Mouse (Mus musculus) hindbrain, postnatal 0 days (tissue): Measurements from ENCODE around the gene Skap1. TPM values are rescaled to one million over a fixed set of nuclear protein-coding genes. Genes with fewer than 3 reads are reported as not detected.
"Not testable (repeated sequence)": the region's sequence is repeated elsewhere in the genome, so short reads cannot be mapped to it uniquely, and the experiment has no call there.

Source experiments
- ATAC-seq: fragments of 200-750 bp; cut with Nextera tagmentation; 2 replicates; pipeline ENCODE4 v1.8.0; 2017; ENCODE audit warnings: mild to moderate bottlenecking, moderate TSS enrichment, moderate library complexity
- DNase-seq: peaks from one replicate; pipeline ENCODE4 v3.0.0-alpha.2; 2015; ENCODE audit warnings: low spot score
- H3K27ac ChIP-seq: fragments of 300-500 bp; sonication (generic); 2 replicates; pipeline ENCODE4 v1.5.1; 2014; ENCODE audit warnings: mild to moderate bottlenecking
- H3K27me3 ChIP-seq: fragments of 300-500 bp; sonication (generic); 2 replicates; pipeline ENCODE4 v1.6.1; 2014; ENCODE audit warnings: low read length, mixed read lengths; ENCODE audit not compliant: insufficient read depth
- H3K36me3 ChIP-seq: fragments of 300-500 bp; sonication (generic); 2 replicates; pipeline ENCODE4 v1.6.1; 2014; ENCODE audit warnings: low read length, mixed read lengths; ENCODE audit not compliant: insufficient read depth
- H3K4me1 ChIP-seq: fragments of 300-500 bp; sonication (generic); 2 replicates; pipeline ENCODE4 v1.6.1; 2014; ENCODE audit warnings: antibody characterized with exemption, low read length, mixed read lengths; ENCODE audit not compliant: insufficient read depth
- H3K4me2 ChIP-seq: fragments of 300-500 bp; sonication (generic); 2 replicates; pipeline ENCODE4 v1.6.1; 2014; ENCODE audit warnings: low read depth, mild to moderate bottlenecking, low read length, moderate library complexity, mixed read lengths
- H3K4me3 ChIP-seq: fragments of 300-500 bp; sonication (generic); 2 replicates; pipeline ENCODE4 v1.5.1; 2014; ENCODE audit warnings: low read length
- H3K9ac ChIP-seq: fragments of 300-500 bp; sonication (generic); replicated peaks from 2 replicates; pipeline ENCODE4 v1.6.1; 2014; ENCODE audit warnings: mild to moderate bottlenecking, low read length, moderate library complexity, mixed read lengths
- H3K9me3 ChIP-seq: fragments of 300-500 bp; sonication (generic); 2 replicates; pipeline ENCODE4 v1.6.1; 2016; ENCODE audit warnings: low read length, mixed read lengths
- CTCF ChIP-seq: IDR thresholded peaks from 2 replicates; pipeline ENCODE4 v1.5.1; 2016; ENCODE audit warnings: antibody characterized with exemption, control low read depth, low read depth
- WGBS: fragments of 180-500 bp; shearing (Covaris S2); extraction: QIAGEN DNeasy Blood & Tissue Kit; methylation state at CpG from one replicate; pipeline ENCODE4 v1.1.7; 2014; 5-methylcytosine and 5-hydroxymethylcytosine counted together
- polyA plus RNA-seq: library from polyadenylated mRNA; unstranded; fragments of >200 nt; fragmentation: Nextera tagmentation; extraction: Ambion mirVana; gene quantifications from 2 replicates; pipeline ENCODE4 v1.2.1, GENCODE M21; 2015
- total RNA-seq: library from RNA; depleted of rRNA; stranded (reverse); fragments of >200 nt; gene quantifications from 2 replicates; pipeline ENCODE4 v1.2.3, GENCODE M21; 2014

Skap1 gene
- total and polyA plus RNA-seq, 2 experiments from 2014 or later: 2.5 to 5.7 TPM

- TF ChIP-seq CTCF: no peak
- no peak for DNase-seq
- Histone ChIP-seq H3K36me3 (peaks cover 25% of the 10 kb centered on the region), H3K4me2 (peak overlapping the region; percentile 79), H3K27me3 (no peaks in the 10 kb centered on the region), H3K4me3 (no peak overlapping the region), H3K27ac (no peak overlapping the region), H3K4me1 (peaks cover 5% of the 10 kb centered on the region; the same call in 1 of the 2 replicates), H3K9ac (no peak overlapping the region), H3K9me3 (no peaks in the 10 kb centered on the region)
- WGBS: 49% methylated on average over 7 of the region's 7 CpGs
- ATAC-seq: no peak
These were observed 311.3 kb downstream of the Skap1 start for GRCm38 (mm10) chr11:96775665-96776064.

GRCm38 (mm10) chr11:96776068-96776467, 311.7 kb downstream of the Skap1 start:
- H3K9me3 ChIP-seq: no peaks in the 10 kb centered on the region
- peaks cover 21% of the 10 kb centered on the region for H3K36me3 ChIP-seq
- peak overlapping the region; percentile 67; the same call in 1 of the 2 replicates for H3K9ac ChIP-seq
- WGBS: 37% methylated on average over 3 of the region's 3 CpGs
- H3K27ac ChIP-seq: 0 out of 2 replicates have a peak overlapping the region, but pooled peaks have one; percentile 72
- TF ChIP-seq CTCF: peak; percentile 48
- peak overlapping the region; percentile 79 for H3K4me2 ChIP-seq
- ATAC-seq (no peak), DNase-seq (peak; percentile 34)
- no peaks in the 10 kb centered on the region for H3K27me3 ChIP-seq
- peaks cover 5% of the 10 kb centered on the region; the same call in 1 of the 2 replicates for H3K4me1 ChIP-seq
- H3K4me3 ChIP-seq: peak overlapping the region; percentile 61

GRCm38 (mm10) chr11:96776968-96777962, 312.9 kb downstream of the Skap1 start, which contains the start of gene Snx11:
Snx11 (minus strand) TSS chr11:96777559.
- peaks cover 9% of the 10 kb centered on the region for H3K36me3 ChIP-seq
- 1% methylated on average over 59 of the region's 59 CpGs for WGBS
- peak within 1 kb of the TSS; percentile 72 for H3K27ac ChIP-seq
- H3K4me2 ChIP-seq: peak within 1 kb of the TSS; percentile 79
- H3K27me3 ChIP-seq: no peaks in the 10 kb centered on the region
- peaks cover 5% of the 10 kb centered on the region; the same call in 1 of the 2 replicates for H3K4me1 ChIP-seq
- TF ChIP-seq CTCF: peak; percentile 82
- no peaks in the 10 kb centered on the region for H3K9me3 ChIP-seq
- H3K4me3 ChIP-seq: peak within 1 kb of the TSS; percentile 61
- DNase-seq: peak; percentile 98
- peak within 1 kb of the TSS; percentile 67 for H3K9ac ChIP-seq
- ATAC-seq: peak; percentile 99

GRCm38 (mm10) chr11:96778061-96778627, 313.8 kb downstream of the Skap1 start:
- H3K36me3 ChIP-seq, H3K4me1 ChIP-seq, ATAC-seq, H3K27me3 ChIP-seq, H3K9me3 ChIP-seq, DNase-seq: not testable (repeated sequence)
- H3K27ac ChIP-seq: peak overlapping the region; percentile 72
- peak overlapping the region; percentile 79 for H3K4me2 ChIP-seq
- 0 out of 2 replicates have a peak overlapping the region, but pooled peaks have one; percentile 67 for H3K9ac ChIP-seq
- 73% methylated on average over 10 of the region's 10 CpGs for WGBS
- H3K4me3 ChIP-seq: peak overlapping the region; percentile 61

- no peak overlapping the region for H3K4me3 ChIP-seq
- H3K27ac ChIP-seq: no peak overlapping the region
- no peak overlapping the region for H3K9ac ChIP-seq
- no peak for TF ChIP-seq CTCF
- no peak overlapping the region for H3K4me2 ChIP-seq
- H3K36me3 ChIP-seq: no peaks in the 10 kb centered on the region
- H3K4me1 ChIP-seq: peaks cover 5% of the 10 kb centered on the region; the same call in 1 of the 2 replicates
- no peak for DNase-seq
- no peaks in the 10 kb centered on the region for H3K9me3 ChIP-seq
- no peak for ATAC-seq
- H3K27me3 ChIP-seq: no peaks in the 10 kb centered on the region
- 77% methylated on average over 5 of the region's 5 CpGs for whole genome bisulfite sequencing
These were observed 315.9 kb downstream of the Skap1 start for GRCm38 (mm10) chr11:96780306-96780705.

- H3K27ac ChIP-seq: no peak overlapping the region
- ATAC-seq (no peak), DNase-seq (no peak)
- H3K4me3 ChIP-seq: no peak overlapping the region
- H3K27me3 ChIP-seq: no peaks in the 10 kb centered on the region
- 74% methylated on average over 2 of the region's 2 CpGs for WGBS
- H3K4me2 ChIP-seq: no peak overlapping the region
- H3K4me1 ChIP-seq: peaks cover 4% of the 10 kb centered on the region; the same call in 1 of the 2 replicates
- no peaks in the 10 kb centered on the region for H3K9me3 ChIP-seq
- peak; percentile 52 for TF ChIP-seq CTCF
- H3K9ac ChIP-seq: no peak overlapping the region
- H3K36me3 ChIP-seq: no peaks in the 10 kb centered on the region
These were observed 317.0 kb downstream of the Skap1 start for GRCm38 (mm10) chr11:96781425-96781824.
